Mouse (Mus musculus): ENCODE data around the gene Hoxb13. TPM values are rescaled to one million over a fixed set of nuclear protein-coding genes. Genes with fewer than 3 reads are reported as not detected.
A peak's percentile ranks its signal among the peaks of the same experiment; 100 is the strongest.

Gene Hoxb13
- polyA plus RNA-seq, 2 experiments: not detected

GRCm38 (mm10) chr11:96189810-96190522 is 4.2 kb upstream of the Hoxb13 start:
- Histone ChIP-seq H3K9me3 (ENCODE audit: control insufficient read depth, low read length) (no peaks in the 10 kb centered on the region), H3K4me3 (replicated peaks; ENCODE audit: low read length) (no peak overlapping the region), H3K36me3 (ENCODE audit: control insufficient read depth, insufficient read depth, low read length) (no peaks in the 10 kb centered on the region), H3K27ac (replicated peaks; ENCODE audit: low read depth, low read length) (no peak overlapping the region), H3K4me1 (ENCODE audit: control insufficient read depth, insufficient read depth, low read length) (no peaks in the 10 kb centered on the region), H3K4me2 (replicated peaks; ENCODE audit: low read depth, low read length, severe bottlenecking) (no peak overlapping the region), H3K27me3 (ENCODE audit: control insufficient read depth, insufficient read depth, low read length) (peaks cover 97% of the 10 kb centered on the region), H3K9ac (ENCODE audit: low read depth, low read length, severe bottlenecking) (no peak overlapping the region)
- ATAC-seq (ENCODE audit: low FRiP score, low read depth): no peak
- TF ChIP-seq POLR2A (IDR thresholded peaks at IDR 0.05; ENCODE audit: borderline replicate concordance, extremely low read depth, insufficient read depth, insufficient read length): no peak
- DNase-seq (ENCODE audit: low spot score): no peak
- WGBS: 2% methylated on average over 27 of the region's 28 CpGs

GRCm38 (mm10) chr11:96191132-96191531 is 3.0 kb upstream of the Hoxb13 start:
- Histone ChIP-seq H3K27ac (replicated peaks; ENCODE audit: low read depth, low read length) (no peak overlapping the region), H3K9me3 (ENCODE audit: control insufficient read depth, low read length) (no peaks in the 10 kb centered on the region), H3K27me3 (ENCODE audit: control insufficient read depth, insufficient read depth, low read length) (peaks cover 97% of the 10 kb centered on the region), H3K4me2 (replicated peaks; ENCODE audit: low read depth, low read length, severe bottlenecking) (no peak overlapping the region), H3K4me1 (ENCODE audit: control insufficient read depth, insufficient read depth, low read length) (no peaks in the 10 kb centered on the region), H3K36me3 (ENCODE audit: control insufficient read depth, insufficient read depth, low read length) (no peaks in the 10 kb centered on the region), H3K4me3 (replicated peaks; ENCODE audit: low read length) (no peak overlapping the region), H3K9ac (ENCODE audit: low read depth, low read length, severe bottlenecking) (no peak overlapping the region)
- 3% methylated on average over 5 of the region's 5 CpGs for WGBS
- DNase-seq (ENCODE audit: low spot score) (no peak), ATAC-seq (ENCODE audit: low FRiP score, low read depth) (no peak)
- TF ChIP-seq POLR2A (IDR thresholded peaks at IDR 0.05; ENCODE audit: borderline replicate concordance, extremely low read depth, insufficient read depth, insufficient read length): no peak

- no peak overlapping the region for H3K9ac ChIP-seq (ENCODE audit: low read depth, low read length, severe bottlenecking)
- H3K4me1 ChIP-seq (ENCODE audit: control insufficient read depth, insufficient read depth, low read length): no peaks in the 10 kb centered on the region
- H3K27me3 ChIP-seq (ENCODE audit: control insufficient read depth, insufficient read depth, low read length): peaks cover 97% of the 10 kb centered on the region
- peak overlapping the region; percentile 33 for H3K4me2 ChIP-seq (replicated peaks; ENCODE audit: low read depth, low read length, severe bottlenecking)
- TF ChIP-seq POLR2A (IDR thresholded peaks at IDR 0.05; ENCODE audit: borderline replicate concordance, extremely low read depth, insufficient read depth, insufficient read length): no peak
- no peak overlapping the region for H3K27ac ChIP-seq (replicated peaks; ENCODE audit: low read depth, low read length)
- DNase-seq (ENCODE audit: low spot score) (no peak), ATAC-seq (ENCODE audit: low FRiP score, low read depth) (no peak)
- H3K9me3 ChIP-seq (ENCODE audit: control insufficient read depth, low read length): no peaks in the 10 kb centered on the region
- 0% methylated on average over 10 of the region's 10 CpGs for WGBS
- no peaks in the 10 kb centered on the region for H3K36me3 ChIP-seq (ENCODE audit: control insufficient read depth, insufficient read depth, low read length)
- H3K4me3 ChIP-seq (replicated peaks; ENCODE audit: low read length): peak overlapping the region; percentile 26
Measured at GRCm38 (mm10) chr11:96194401-96194710, 240 bp downstream of the Hoxb13 start.

- Histone ChIP-seq H3K36me3 (ENCODE audit: control insufficient read depth, insufficient read depth, low read length) (no peaks in the 10 kb centered on the region), H3K9ac (ENCODE audit: low read depth, low read length, severe bottlenecking) (no peak overlapping the region), H3K9me3 (ENCODE audit: control insufficient read depth, low read length) (no peaks in the 10 kb centered on the region), H3K27me3 (ENCODE audit: control insufficient read depth, insufficient read depth, low read length) (peaks cover 99% of the 10 kb centered on the region), H3K4me3 (replicated peaks; ENCODE audit: low read length) (no peak overlapping the region), H3K27ac (replicated peaks; ENCODE audit: low read depth, low read length) (no peak overlapping the region), H3K4me2 (replicated peaks; ENCODE audit: low read depth, low read length, severe bottlenecking) (no peak overlapping the region), H3K4me1 (ENCODE audit: control insufficient read depth, insufficient read depth, low read length) (no peaks in the 10 kb centered on the region)
- 10% methylated on average over 11 of the region's 11 CpGs for WGBS
- ATAC-seq (ENCODE audit: low FRiP score, low read depth) (no peak), DNase-seq (ENCODE audit: low spot score) (no peak)
- no peak for TF ChIP-seq POLR2A (IDR thresholded peaks at IDR 0.05; ENCODE audit: borderline replicate concordance, extremely low read depth, insufficient read depth, insufficient read length)
Measured at GRCm38 (mm10) chr11:96194961-96195640, 985 bp downstream of the Hoxb13 start.

GRCm38 (mm10) chr11:96195769-96196280 is 1.7 kb downstream of the Hoxb13 start:
- no peak for ATAC-seq (ENCODE audit: low FRiP score, low read depth)
- H3K36me3 ChIP-seq (ENCODE audit: control insufficient read depth, insufficient read depth, low read length): no peaks in the 10 kb centered on the region
- 2% methylated on average over 20 of the region's 20 CpGs for WGBS

More at GRCm38 (mm10) chr11:96195769-96196280, 1.7 kb downstream of the Hoxb13 start:
- Histone ChIP-seq H3K4me2 (replicated peaks; ENCODE audit: low read depth, low read length, severe bottlenecking) (no peak overlapping the region), H3K4me3 (replicated peaks; ENCODE audit: low read length) (no peak overlapping the region), H3K9ac (ENCODE audit: low read depth, low read length, severe bottlenecking) (no peak overlapping the region), H3K27me3 (ENCODE audit: control insufficient read depth, insufficient read depth, low read length) (peaks cover 100% of the 10 kb centered on the region), H3K27ac (replicated peaks; ENCODE audit: low read depth, low read length) (no peak overlapping the region), H3K9me3 (ENCODE audit: control insufficient read depth, low read length) (no peaks in the 10 kb centered on the region), H3K4me1 (ENCODE audit: control insufficient read depth, insufficient read depth, low read length) (no peaks in the 10 kb centered on the region)
- no peak for TF ChIP-seq POLR2A (IDR thresholded peaks at IDR 0.05; ENCODE audit: borderline replicate concordance, extremely low read depth, insufficient read depth, insufficient read length)
- no peak for DNase-seq (ENCODE audit: low spot score)
